Mouse (Mus musculus): Measurements from ENCODE around the gene Gm10277.

- TF ChIP-seq POLR2A (IDR thresholded peaks at IDR 0.05; ENCODE audit: control insufficient read depth, extremely low read depth, insufficient read depth, low read length, poor library complexity), result no peak
- TF ChIP-seq CTCF (IDR thresholded peaks at IDR 0.05; ENCODE audit: borderline replicate concordance, control insufficient read depth, extremely low read depth, insufficient read depth, low read length, poor library complexity), result no peak
These were observed 11.7 kb downstream of the Gm10277 start for GRCm38 (mm10) chr11:77775701-77776400.

Data from thymus, adult 2 months (tissue).